Mouse (Mus musculus) cerebral cortex, adult 2 months (tissue): ENCODE data around the gene Kcnk10.

Source experiments
- WGBS: fragments of 180-500 bp; shearing (Covaris S2); methylation state at CpG from one replicate; pipeline ENCODE4 v1.1.7; 2018; 5-methylcytosine and 5-hydroxymethylcytosine counted together

Kcnk10 gene

DNA sequence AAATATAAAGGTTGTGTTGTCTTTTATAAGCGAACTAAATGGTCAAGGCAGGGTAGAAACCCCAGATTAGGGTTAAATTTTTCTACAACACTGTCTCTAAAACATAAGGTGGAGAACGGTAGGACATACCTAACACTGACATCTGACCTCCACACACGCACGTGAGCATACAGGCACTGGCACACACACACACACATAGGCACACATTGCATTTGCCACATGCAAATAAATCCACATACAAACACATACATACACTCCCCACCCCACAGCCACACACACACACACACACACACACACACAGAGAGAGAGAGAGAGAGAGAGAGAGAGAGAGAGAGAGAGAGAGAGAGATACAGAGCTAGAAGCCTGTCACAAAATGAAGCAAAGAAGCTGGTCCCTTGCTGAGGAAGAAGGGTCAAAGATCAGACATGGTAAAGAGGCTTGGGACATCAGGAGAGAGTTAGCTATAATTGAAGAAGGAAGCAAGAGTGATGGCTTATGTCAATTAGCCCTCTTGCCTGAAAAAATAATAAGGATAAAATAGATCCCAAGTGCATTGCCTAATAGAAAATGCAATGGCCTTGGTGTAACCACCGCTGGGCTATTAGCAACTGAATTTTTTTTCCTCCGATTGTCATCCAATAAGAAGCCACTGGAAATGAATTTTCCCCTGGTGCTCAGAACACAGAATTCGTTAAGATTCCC, 58.1 kb downstream of the Kcnk10 start:
- WGBS, result 84% methylated on average over 7 of the region's 7 CpGs

DNA sequence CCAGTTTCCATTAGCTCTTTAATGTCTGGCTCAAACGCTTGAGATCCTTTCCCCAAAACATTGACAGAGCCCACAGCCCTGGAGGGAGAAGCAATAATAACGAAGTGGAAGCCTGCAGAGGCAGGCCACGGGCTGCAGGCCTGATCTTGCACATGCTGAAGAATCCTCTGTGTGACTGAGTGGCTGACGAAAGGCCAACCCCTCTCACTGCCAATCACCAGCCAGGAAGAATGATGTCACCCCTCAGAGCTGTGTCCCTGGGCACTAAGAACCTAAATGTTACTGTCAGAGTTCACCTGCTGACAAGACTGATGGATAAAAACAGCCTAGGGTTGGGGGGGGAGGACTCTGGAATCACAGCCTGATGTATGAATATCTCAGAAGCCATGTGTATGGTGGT, 72.5 kb downstream of the Kcnk10 start:
- 52% methylated on average over 4 of the region's 4 CpGs for WGBS

DNA sequence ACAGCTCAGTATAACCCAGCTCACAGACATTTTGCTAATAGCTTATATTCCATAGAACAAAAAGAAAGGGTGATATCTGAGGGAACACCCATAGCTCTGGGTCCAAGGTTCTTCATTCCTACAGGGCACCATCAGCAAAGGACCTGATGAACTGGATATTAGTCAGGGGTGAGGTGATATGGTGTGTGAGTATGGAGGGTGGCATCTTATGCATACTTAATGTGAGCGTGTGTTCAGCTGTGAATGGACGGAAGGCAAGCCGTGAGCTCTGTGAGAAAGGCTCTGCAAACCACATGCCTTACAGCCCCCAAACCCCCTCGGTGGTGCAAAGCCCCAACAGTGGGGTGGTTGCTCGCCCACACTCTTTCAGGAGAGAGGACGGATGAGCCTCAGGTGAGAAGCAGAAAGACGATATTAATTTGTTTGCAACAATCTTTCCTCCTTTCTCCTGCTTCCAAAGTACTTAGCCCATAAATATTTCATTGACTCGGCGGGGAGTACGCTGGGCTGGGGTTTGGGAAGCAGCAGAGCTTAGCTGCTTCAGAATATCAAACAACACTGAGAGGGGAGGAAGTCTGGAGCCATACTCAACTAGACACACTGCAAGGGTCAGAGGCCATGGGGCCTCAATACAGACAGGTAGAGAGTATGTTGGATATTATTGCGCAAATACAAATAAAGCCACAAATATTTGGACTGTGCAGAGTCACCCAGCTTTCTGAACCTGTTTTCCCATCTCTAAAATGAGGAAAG, 76.4 kb downstream of the Kcnk10 start:
- WGBS, result 85% methylated on average over 11 of the region's 11 CpGs

DNA sequence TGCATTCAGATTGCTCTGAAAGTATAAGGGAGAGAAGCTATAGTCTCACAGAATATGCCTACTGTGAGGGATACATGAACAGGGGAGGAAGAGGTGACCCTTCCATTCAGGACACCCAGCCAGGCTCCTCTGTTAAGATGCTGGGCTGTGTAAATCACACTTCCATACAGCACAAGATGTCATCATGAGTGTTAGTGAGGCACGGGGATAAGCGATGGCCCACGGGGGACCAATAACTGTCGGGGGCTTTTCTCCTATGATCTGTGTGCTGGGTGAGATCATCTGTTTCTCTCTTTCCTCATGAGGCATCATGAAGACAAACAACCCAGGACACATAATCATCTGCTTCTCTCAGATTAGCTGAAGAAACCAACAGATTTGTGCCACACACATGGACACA, 77.1 kb downstream of the Kcnk10 start:
- WGBS, result 94% methylated on average over 4 of the region's 4 CpGs

DNA sequence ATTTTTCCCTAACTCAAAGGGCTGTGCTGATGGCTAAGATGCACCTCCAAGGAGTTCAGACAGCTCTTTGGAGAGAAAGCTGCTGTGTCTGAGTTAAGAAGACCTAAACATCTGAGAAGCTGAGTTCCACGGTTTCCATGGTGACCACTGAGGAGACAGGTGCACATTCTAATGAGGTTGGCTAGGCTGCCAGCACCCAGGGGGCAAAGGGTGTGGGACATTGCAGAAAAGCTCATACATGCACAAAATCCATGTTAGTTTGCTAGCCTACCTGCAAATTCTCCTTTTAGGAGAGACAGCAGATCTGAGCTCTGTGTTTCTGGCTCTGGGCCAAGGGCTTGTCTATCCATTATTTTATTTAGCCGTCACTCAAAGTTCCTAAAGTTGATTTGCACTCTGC, 96.7 kb downstream of the Kcnk10 start:
- WGBS, result 63% methylated on average over 2 of the region's 2 CpGs

DNA sequence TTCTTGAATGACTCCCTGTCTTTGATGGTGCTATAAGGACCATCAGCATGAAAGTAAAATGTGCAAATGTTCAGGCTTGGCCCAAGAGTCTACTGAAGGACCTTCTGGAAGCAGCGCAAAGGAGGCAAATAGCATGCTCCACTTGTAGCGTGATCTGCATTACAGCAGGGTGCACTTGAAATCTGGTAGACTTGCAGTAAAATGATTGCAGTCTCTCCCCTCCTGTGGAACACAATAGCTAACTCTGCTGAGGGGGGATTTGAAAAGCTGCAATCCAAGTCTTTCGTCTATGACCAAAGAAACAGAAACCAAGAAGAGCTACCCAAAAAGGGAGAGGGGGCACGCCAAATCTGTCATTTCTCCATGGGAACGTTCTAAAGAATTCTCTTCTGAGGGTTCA, 97.1 kb downstream of the Kcnk10 start:
- WGBS, result 60% methylated on average over 5 of the region's 5 CpGs

DNA sequence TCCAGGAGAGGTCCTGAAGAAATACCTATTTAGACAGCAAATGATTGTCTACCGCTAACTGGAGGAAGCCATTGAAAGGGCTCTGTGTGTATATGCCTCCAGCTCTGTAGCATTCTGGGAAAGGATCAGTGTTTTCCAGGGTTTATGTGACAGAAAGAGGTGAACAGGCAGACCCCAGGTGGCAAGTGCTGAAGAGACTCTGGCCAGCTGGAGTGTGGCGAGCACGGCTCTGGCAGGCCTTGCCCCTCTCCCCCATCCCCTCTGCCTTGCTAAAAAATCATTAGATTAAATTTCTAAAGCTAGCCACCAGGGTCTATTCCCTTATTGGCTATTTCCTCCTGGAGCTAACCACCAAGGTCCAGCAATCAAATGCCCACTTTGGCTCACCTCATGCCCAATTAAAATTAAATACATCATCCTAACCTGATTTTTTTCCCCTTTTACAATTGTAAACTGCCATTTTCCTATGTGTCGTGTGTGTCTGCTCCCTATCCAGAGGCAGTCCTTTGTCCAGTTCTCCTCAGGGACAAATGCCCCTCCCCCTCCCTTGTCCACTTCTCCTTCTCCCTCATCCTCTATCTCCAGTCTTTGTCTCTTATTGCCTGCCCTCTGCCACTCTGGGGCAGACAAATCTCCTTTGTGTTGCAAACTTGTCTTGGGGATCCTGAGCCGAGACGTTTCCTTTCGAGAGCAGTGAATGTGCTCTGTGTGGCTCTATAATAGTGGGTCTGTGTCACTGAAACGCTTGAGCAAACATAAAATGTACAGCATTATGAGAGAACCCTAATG, 100.2 kb downstream of the Kcnk10 start:
- WGBS, result 53% methylated on average over 8 of the region's 8 CpGs

DNA sequence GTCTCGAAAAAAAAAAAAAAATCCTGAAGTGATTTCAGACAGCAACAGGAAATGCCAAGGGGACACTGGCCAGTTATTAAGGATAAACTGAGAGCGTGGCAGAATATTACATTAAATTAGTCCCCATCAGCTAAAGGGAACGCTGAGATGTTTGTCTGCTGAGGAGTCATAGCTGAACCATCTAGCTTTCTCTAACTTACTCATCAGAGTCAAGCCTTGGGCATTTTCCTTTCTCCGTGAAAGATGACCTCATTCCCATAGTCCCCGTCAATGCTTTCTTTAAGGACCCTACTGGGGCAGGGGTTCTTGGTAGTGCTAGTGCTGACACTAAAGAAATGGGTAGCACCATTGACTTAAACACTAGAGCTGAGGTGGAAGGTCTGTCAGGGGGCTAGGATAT, 106.9 kb downstream of the Kcnk10 start:
- WGBS, result 88% methylated on average over 5 of the region's 5 CpGs

DNA sequence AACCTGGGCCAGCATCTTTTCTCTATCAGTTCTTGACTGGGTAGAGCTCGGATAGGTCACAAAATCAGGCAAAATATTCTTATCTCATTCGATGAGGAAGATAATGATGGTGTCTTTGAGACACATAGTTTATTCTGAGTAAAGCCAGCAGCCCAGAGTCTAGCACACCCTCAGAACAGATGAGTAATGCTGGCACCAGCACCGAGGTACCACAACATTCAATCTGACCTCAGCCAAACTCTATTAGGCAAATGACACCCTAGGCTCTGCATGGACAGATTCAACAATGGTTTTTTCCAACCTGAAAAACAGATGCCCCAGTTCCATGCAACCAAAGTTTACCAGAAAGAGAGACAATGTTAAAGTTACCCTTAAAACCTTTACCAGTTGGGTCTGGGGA, 108.0 kb downstream of the Kcnk10 start:
- 53% methylated on average over 3 of the region's 3 CpGs for WGBS

DNA sequence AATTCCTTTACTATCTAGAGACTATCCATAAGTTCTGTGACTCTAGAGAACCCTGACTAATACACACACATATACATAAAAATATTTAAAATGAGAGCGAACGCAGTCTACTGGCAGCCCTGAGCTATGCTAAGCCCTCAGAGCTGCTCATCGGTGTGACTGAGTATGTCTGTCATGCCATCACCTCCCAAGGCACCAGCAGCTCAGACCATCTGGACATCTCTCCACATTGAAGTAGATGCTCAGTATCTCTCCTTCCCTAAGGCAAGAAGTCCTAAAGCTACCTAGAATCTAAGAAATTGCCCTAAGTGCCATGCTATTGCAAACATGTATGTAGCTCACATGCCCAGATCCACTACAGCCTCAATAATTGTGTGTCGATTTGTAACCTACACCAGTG, 110.3 kb downstream of the Kcnk10 start:
- WGBS, result 90% methylated on average over 4 of the region's 4 CpGs

DNA sequence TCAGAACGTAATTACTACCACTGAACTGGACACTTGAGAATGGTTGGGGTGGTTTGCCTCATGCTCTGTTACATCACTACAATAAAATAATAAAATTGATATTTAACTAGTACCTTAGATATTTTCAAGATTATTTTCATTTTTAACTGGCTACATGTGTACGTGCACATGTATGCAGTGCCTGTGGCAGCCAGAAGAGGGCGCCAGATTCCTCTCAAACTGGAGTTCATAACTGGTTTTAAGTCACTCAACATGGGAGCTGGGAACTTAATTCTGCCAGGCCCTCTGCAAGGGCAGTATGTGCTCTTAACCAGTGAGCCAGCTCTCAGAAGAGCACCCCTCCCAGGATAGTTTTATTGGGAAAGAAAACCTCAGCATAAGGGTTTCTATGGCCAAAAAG, 118.2 kb downstream of the Kcnk10 start:
- WGBS, result 54% methylated on average over 3 of the region's 3 CpGs

DNA sequence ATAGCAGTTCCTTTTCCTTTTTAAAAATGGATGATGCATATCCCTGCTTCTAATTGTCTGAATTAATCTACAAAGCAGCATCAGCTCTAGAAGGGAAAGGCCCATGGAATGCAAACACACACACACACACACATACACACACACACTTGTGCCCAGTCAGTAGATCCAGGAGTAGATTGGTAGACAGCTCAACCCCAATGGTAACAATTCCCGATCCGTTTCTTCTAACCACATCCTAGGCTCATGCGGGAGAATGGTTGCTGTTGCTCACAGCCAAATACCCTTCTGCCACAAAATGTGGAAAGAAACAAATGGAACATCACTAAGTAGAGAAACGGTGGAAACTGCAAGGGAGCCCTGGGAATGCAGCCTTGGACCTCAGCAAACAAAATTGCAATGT, 119.2 kb downstream of the Kcnk10 start:
- WGBS, result 48% methylated on average over 4 of the region's 4 CpGs

DNA sequence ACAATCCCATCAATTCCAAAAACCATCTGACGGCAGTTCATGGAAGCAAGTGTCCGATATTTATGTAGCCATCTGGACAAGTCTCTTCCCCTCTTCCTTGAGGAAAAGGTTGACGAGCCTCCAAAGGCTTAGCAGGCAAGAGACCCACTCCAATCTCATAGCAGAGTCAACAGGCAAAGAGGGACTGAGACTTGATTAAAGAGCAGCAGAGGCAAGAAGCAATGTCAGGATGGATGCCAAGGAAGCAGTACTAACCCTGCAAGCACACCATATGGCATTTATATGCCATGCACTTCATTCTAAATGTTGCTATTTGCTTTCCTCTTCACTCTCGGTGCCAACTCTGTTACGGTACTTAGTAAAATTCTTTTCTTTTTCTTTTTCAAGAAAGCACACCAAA, 119.6 kb downstream of the Kcnk10 start:
- 52% methylated on average over 5 of the region's 5 CpGs for WGBS

DNA sequence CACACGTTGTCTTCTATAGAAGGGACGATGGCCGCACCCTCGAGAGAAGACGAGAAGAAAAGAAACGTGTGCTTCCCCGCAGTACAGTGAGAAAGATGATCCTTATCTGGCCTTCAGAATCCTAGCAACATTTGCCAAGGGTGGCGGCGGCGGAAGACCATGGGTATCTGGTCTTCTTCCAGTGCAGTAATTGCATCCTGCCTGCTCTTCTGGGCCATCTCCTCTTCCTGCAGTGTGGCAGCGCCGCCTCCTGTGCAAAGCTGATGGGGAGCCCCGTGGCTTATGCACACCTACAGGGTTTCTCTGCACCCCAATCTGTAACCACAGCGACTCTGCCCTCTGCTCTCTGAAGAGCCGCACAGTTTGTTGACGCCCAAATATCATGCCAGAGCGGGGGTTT, 124.9 kb downstream of the Kcnk10 start:
- WGBS, result 84% methylated on average over 17 of the region's 17 CpGs

DNA sequence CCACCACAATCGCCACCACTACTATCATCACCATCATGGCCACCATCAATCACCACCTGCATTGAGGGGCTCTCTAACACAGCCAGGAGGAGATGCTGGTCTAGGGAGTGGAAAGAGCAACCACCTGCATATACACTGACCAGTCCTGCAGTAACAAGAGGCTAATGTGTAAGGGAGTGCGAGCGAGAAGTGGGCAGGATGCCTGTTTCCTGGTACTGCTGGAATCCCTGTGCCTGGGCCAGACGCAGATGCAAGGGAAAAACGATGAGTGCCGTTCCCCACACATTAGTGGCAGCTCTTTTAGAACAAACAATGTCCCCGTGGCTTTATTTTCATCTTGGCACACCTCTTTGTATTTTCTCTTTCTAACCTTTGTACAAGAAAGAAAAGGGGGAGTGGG, 125.5 kb downstream of the Kcnk10 start:
- 64% methylated on average over 7 of the region's 7 CpGs for WGBS

DNA sequence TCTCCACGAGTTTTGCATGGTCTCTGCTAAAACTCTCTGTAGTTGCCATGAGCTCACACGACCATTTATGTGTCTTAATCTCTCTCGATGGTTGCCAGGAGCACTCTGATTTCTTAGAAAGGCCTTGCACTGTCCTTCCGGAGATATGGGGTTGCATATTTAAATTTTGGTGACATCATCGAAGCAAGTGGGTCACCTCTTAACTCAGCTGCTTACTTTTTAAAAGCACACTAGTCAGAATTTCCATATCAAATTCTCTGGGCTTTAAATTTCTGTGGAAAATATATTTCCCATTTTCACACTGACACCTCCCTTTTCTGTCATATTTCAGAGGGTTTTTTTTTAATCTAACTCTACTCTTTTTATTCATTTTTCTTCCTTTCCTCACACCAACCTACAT, 132.5 kb downstream of the Kcnk10 start:
- 46% methylated on average over 5 of the region's 5 CpGs for WGBS

DNA sequence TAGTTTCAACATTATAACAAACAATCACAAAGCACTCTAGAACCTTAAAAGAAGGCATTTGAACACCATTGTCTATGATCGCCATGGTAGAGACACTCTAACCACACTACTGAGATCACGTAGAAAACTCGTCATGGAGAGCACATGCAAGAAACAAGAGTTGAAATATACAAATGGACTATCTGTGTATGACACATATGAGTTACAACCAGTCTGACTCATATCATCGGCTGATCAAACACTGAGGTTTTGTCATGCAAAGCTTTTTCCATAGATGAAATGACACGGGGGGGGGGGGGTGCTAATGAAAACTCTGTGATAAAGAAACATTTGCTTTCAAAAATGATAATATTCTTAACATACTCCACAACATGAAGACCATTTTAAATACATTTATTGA, 133.2 kb downstream of the Kcnk10 start:
- WGBS, result 81% methylated on average over 5 of the region's 5 CpGs

DNA sequence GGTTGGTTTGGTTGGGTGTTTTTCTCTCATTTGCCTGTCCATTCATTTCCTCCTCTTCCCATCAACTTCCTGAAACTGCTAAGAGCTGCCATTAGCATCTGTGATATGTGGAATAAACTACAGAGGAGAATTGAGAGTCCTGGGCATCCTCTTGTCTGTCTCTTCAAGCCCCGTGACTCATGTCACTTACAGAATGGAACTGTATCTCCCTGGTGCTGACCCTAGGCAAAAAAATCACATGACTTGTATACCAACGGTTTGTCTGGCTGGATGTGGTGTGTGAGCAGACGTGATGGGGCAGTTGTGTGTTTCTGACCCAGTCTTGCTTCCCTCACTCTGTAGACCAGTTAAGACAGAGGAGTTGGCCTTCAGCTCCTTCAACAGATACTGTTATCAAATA, 134.4 kb downstream of the Kcnk10 start:
- WGBS, result 89% methylated on average over 3 of the region's 3 CpGs

DNA sequence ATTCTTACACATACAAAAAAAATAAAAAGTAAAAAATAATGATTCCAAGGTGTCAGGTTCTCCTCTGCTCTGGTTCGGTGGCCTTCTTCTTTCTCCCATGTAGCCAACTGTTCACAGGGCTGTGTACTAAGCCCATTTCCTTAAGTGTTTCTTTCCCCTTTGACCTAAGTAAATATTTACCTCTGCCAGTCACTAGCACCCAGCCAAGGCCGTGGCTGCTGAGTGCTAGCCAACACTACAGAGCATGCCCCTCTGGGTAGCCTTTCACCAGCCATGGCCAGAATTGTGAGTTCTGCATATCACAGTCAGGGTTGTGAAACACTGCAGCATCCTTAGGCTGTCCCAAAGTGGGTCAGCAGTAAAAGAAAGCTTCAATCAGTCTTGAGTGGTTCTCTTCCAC, 140.0 kb downstream of the Kcnk10 start:
- WGBS, result 67% methylated on average over 2 of the region's 2 CpGs

DNA sequence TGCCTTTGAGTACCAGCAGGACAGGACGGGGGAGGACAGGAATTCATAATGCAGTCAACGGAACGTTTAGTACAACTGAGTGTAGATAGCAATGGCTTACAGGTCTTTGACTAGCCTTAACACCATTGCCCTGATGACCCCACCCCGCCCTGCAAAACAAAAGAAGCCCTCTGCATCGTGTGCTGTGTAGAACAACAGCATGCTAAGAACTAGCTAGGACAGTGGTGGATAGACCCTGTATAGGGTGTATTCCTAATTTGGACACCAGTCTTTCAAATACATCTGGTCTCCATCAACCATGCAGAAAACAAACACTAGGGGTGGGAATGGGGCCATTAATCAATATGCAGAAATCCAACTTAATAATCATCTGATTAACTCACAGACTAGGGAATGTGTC, 147.4 kb downstream of the Kcnk10 start:
- WGBS, result 90% methylated on average over 5 of the region's 5 CpGs

DNA sequence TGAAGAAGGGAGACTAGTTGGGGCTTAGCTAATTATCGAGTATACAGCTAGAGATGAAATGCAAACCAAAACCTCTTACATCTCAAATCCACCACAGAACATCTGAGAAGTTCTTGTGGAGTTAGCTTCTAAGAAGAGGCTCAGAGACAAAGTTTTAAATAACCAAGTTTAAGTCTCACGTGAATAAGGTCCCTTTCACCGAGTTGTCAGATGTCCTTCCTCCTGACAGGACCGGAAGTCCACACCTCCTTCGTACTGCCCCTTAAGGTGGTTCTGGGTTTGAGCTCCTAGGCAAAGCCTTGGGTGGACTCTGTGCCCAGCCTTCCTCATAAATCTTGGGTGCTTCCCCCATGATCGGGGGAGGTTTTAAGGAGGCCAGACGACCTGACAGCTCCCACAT, 156.8 kb downstream of the Kcnk10 start:
- 94% methylated on average over 7 of the region's 7 CpGs for WGBS

DNA sequence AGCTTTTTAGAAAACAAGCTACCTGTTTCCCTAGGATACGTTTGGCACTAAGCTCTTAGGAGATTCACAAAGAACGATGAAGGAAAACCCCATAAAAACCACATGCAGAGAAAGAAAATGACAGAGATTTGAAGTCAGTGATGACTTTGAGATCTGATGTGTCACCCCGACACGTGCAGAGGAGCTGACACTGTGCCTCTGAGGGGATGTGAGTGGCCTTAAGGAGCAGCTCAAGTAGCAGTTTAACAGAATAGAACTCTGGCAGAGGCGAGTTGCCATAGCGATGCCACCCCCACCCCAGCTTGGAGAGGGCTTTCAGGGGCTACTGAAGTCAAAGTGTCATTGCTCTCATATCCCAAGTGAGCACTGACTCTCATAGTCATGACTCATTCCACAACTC, 158.3 kb downstream of the Kcnk10 start:
- 74% methylated on average over 6 of the region's 6 CpGs for WGBS

DNA sequence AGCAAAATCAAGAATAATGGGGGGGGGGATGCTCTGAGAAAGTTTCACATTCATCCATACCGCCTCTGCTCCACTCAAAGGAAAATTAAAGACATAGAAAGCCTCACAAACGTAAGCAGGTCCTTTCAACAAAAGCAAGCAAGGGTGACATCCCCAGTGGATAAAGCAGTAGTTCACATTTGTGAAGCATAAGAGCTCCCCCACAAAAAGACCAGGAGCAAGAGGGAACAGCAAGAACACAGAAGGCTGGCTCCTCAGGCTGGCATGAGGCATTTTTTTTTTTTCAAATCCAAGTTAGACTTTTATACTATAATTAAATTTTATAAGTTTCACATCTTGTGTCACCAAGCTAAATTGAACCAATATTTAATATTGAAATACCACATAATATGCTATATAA, 168.5 kb downstream of the Kcnk10 start:
- WGBS, result 45% methylated on average over 2 of the region's 2 CpGs
